ENCODE assay signal across 27 mouse cellular contexts in genomic region chr6:70899594-70900003, GRCm38 (mm10). TPM values are rescaled to one million over a fixed set of nuclear protein-coding genes. Genes with fewer than 3 reads are reported as not detected.
DNase-seq lines count a peak whose midpoint lies in the region; ATAC-seq lines count a peak whose summit lies in the region.
"Had no signal": no experiment of that assay in that cellular context is flagged by ENCODE, and none has a peak within 500 bp of the region (broad histone marks: within the 10 kb centered on the region; RNA-seq: fewer than 3 reads in every experiment).

No protein-coding gene starts in this region.

- H3K4me1 ChIP-seq in hindbrain, embryonic 13.5 days (replicated peaks) = peaks cover 11% of the 10 kb centered on the region
- no peaks in the 10 kb centered on the region for H3K4me1 ChIP-seq in hindbrain, embryonic 11.5 days (replicated peaks; ENCODE audit: control insufficient read depth, insufficient read depth, low read length)
- H3K4me1 ChIP-seq in forebrain, embryonic 15.5 days = peaks cover 12% of the 10 kb centered on the region
- H3K4me1 ChIP-seq in midbrain, embryonic 14.5 days (ENCODE audit: control insufficient read depth, insufficient read depth, low read length) = no peaks in the 10 kb centered on the region
- H3K4me1 ChIP-seq in heart, embryonic 10.5 days = no peaks in the 10 kb centered on the region

- no peaks in the 10 kb centered on the region for H3K9me3 ChIP-seq in hindbrain, embryonic 13.5 days
- no peaks in the 10 kb centered on the region for H3K9me3 ChIP-seq in hindbrain, embryonic 11.5 days (ENCODE audit: control insufficient read depth, low read length)
- no peaks in the 10 kb centered on the region for H3K9me3 ChIP-seq in forebrain, embryonic 15.5 days
- H3K9me3 ChIP-seq in midbrain, embryonic 14.5 days (ENCODE audit: control insufficient read depth, low read length) = no peaks in the 10 kb centered on the region
- no peaks in the 10 kb centered on the region for H3K9me3 ChIP-seq in heart, embryonic 10.5 days

- H3K27ac ChIP-seq in hindbrain, embryonic 13.5 days = peak overlapping the region; percentile 55; the same call in 1 of the 2 replicates
- H3K27ac ChIP-seq in hindbrain, embryonic 11.5 days (ENCODE audit: low read depth, low read length) = no peak overlapping the region
- peak overlapping the region; percentile 23; the same call in 1 of the 2 replicates for H3K27ac ChIP-seq in forebrain, embryonic 15.5 days (replicated peaks)
- 0 out of 2 replicates have a peak overlapping the region, but pooled peaks have one; percentile 20 for H3K27ac ChIP-seq in midbrain, embryonic 14.5 days (replicated peaks; ENCODE audit: low read depth, low read length)
- H3K27ac ChIP-seq in heart, embryonic 10.5 days = no peak overlapping the region
- H3K27ac ChIP-seq: stomach, postnatal 0 days had no signal

- H3K4me3 ChIP-seq in hindbrain, embryonic 13.5 days = no peak overlapping the region
- no peak overlapping the region for H3K4me3 ChIP-seq in hindbrain, embryonic 11.5 days (ENCODE audit: low read depth, low read length)
- no peak overlapping the region for H3K4me3 ChIP-seq in forebrain, embryonic 15.5 days
- H3K4me3 ChIP-seq in midbrain, embryonic 14.5 days (replicated peaks; ENCODE audit: low read depth, low read length) = no peak overlapping the region
- H3K4me3 ChIP-seq in heart, embryonic 10.5 days = no peak overlapping the region
- H3K4me3 ChIP-seq: erythroblast, embryonic 14.5 days had no signal

- H3K36me3 ChIP-seq in hindbrain, embryonic 13.5 days = peaks cover 62% of the 10 kb centered on the region
- H3K36me3 ChIP-seq in hindbrain, embryonic 11.5 days (ENCODE audit: control insufficient read depth, insufficient read depth, low read length) = no peaks in the 10 kb centered on the region
- H3K36me3 ChIP-seq in forebrain, embryonic 15.5 days = peaks cover 33% of the 10 kb centered on the region
- peaks cover 51% of the 10 kb centered on the region for H3K36me3 ChIP-seq in midbrain, embryonic 14.5 days (ENCODE audit: control insufficient read depth, insufficient read depth, low read length)
- H3K36me3 ChIP-seq in heart, embryonic 10.5 days = peaks cover 64% of the 10 kb centered on the region

- ATAC-seq in hindbrain, embryonic 13.5 days (ENCODE audit: low FRiP score) = peak; percentile 49; the same call in 1 of the 2 replicates
- ATAC-seq in hindbrain, embryonic 11.5 days (ENCODE audit: low FRiP score) = no peak
- peak; percentile 75 for ATAC-seq in forebrain, embryonic 15.5 days (replicated peaks)
- ATAC-seq in midbrain, embryonic 14.5 days (ENCODE audit: low FRiP score, low TSS enrichment) = no peak

- 0 out of 2 replicates have a peak overlapping the region, but pooled peaks have one; percentile 4 for H3K4me2 ChIP-seq in hindbrain, embryonic 13.5 days
- no peak overlapping the region for H3K4me2 ChIP-seq in hindbrain, embryonic 11.5 days (replicated peaks; ENCODE audit: low read depth, low read length)
- H3K4me2 ChIP-seq in forebrain, embryonic 15.5 days (replicated peaks) = no peak overlapping the region
- H3K4me2 ChIP-seq in midbrain, embryonic 14.5 days (ENCODE audit: low read length) = no peak overlapping the region
- H3K4me2 ChIP-seq: liver, embryonic 11.5 days had no signal

- no peak for DNase-seq in hindbrain, embryonic 11.5 days (ENCODE audit: low spot score)
- DNase-seq in R1 (ENCODE audit: low read depth, low spot score) = peak; percentile 47
- DNase-seq in midbrain, embryonic 14.5 days = peak; percentile 6
- DNase-seq in layer of hippocampus, postnatal 25 days (ENCODE audit: extremely low spot score in 1 of 2, low spot score in 1 of 2) = no peak
- no peak for DNase-seq in heart, embryonic 10.5 days (ENCODE audit: low spot score)
- DNase-seq in layer of hippocampus, adult 9-10 months (ENCODE audit: low spot score) = no peak
- DNase-seq: cerebellum, adult 9-10 months; kidney, adult 18-20 months; kidney, postnatal 25 days; lung, adult 18-20 months; lung, postnatal 14 days; retina, postnatal 1 day; right cerebral cortex, postnatal 4 days had no signal

- no peaks in the 10 kb centered on the region for H3K27me3 ChIP-seq in hindbrain, embryonic 13.5 days
- no peaks in the 10 kb centered on the region for H3K27me3 ChIP-seq in hindbrain, embryonic 11.5 days (ENCODE audit: control insufficient read depth, insufficient read depth, low read length)
- H3K27me3 ChIP-seq in forebrain, embryonic 15.5 days = no peaks in the 10 kb centered on the region
- no peaks in the 10 kb centered on the region for H3K27me3 ChIP-seq in midbrain, embryonic 14.5 days (ENCODE audit: control insufficient read depth, insufficient read depth, low read length)
- no peaks in the 10 kb centered on the region for H3K27me3 ChIP-seq in heart, embryonic 10.5 days (ENCODE audit: insufficient read depth, poor library complexity, severe bottlenecking)

- H3K9ac ChIP-seq in hindbrain, embryonic 13.5 days = no peak overlapping the region
- no peak overlapping the region for H3K9ac ChIP-seq in hindbrain, embryonic 11.5 days (ENCODE audit: low read depth, low read length)
- H3K9ac ChIP-seq in forebrain, embryonic 15.5 days (replicated peaks) = no peak overlapping the region
- H3K9ac ChIP-seq in midbrain, embryonic 14.5 days (replicated peaks; ENCODE audit: low read length) = no peak overlapping the region

- 25% methylated on average over 8 of the region's 8 CpGs for WGBS in hindbrain, embryonic 13.5 days
- 40% methylated on average over 8 of the region's 8 CpGs for WGBS in hindbrain, embryonic 11.5 days
- 5% methylated on average over 8 of the region's 8 CpGs for WGBS in forebrain, embryonic 15.5 days
- 20% methylated on average over 8 of the region's 8 CpGs for WGBS in midbrain, embryonic 14.5 days
- WGBS in heart, embryonic 10.5 days = 54% methylated on average over 8 of the region's 8 CpGs

RNA-seq across cellular contexts. Expression of gene Tex37, which starts 19.1 kb away (rescaled TPM):
- polyA plus RNA-seq in hindbrain, embryonic 13.5 days (2015; fragmentation: Nextera tagmentation; extraction: Ambion mirVana) = not detected in 2 replicates
- not detected in 2 replicates for polyA plus RNA-seq in hindbrain, embryonic 11.5 days (2014; fragmentation: Nextera tagmentation; extraction: Ambion mirVana)
- not detected in 2 replicates for polyA plus RNA-seq in forebrain, embryonic 15.5 days (2015; fragmentation: Nextera tagmentation; extraction: Ambion mirVana)
- not detected in 2 replicates for polyA plus RNA-seq in midbrain, embryonic 14.5 days (2014; fragmentation: Nextera tagmentation; extraction: Ambion mirVana)
- not detected for total RNA-seq in layer of hippocampus, postnatal 25 days (2021)
- polyA plus RNA-seq in heart, embryonic 10.5 days (2016; fragmentation: Nextera tagmentation; extraction: Ambion mirVana) = not detected in 2 replicates
- total RNA-seq: adrenal gland, postnatal 4 days; gastrocnemius, postnatal 4 days; layer of hippocampus, postnatal 10 days; megakaryocyte, adult 5-6 weeks; MEL had no signal
- polyA plus RNA-seq: cortical plate, adult 2 months; embryonic facial prominence, embryonic 11.5 days; erythroblast, embryonic 14.5 days; heart, postnatal 0 days; limb, embryonic 11.5 days; liver, embryonic 11.5 days; stomach, postnatal 0 days had no signal

RNA-seq across cellular contexts. Expression of gene Eif2ak3, which starts 55.3 kb away (rescaled TPM):
- 13.5 and 13.9 TPM in 2 replicates for polyA plus RNA-seq in hindbrain, embryonic 13.5 days (2015; fragmentation: Nextera tagmentation; extraction: Ambion mirVana)
- polyA plus RNA-seq in hindbrain, embryonic 11.5 days (2014; fragmentation: Nextera tagmentation; extraction: Ambion mirVana) = 10.5 and 12.4 TPM in 2 replicates
- polyA plus RNA-seq in forebrain, embryonic 15.5 days (2015; fragmentation: Nextera tagmentation; extraction: Ambion mirVana) = 15.9 and 16.2 TPM in 2 replicates
- 10.6 and 13.4 TPM in 2 replicates for polyA plus RNA-seq in midbrain, embryonic 14.5 days (2014; fragmentation: Nextera tagmentation; extraction: Ambion mirVana)
- 10 to 100 TPM; 21.6 to 22.3 TPM for total RNA-seq in layer of hippocampus, postnatal 25 days (2021)
- 7.3 and 8.2 TPM in 2 replicates for polyA plus RNA-seq in heart, embryonic 10.5 days (2016; fragmentation: Nextera tagmentation; extraction: Ambion mirVana)

RNA-seq across cellular contexts. Expression of gene Foxi3, which starts 56.7 kb away (rescaled TPM):
- not detected in 2 replicates for polyA plus RNA-seq in hindbrain, embryonic 13.5 days (2015; fragmentation: Nextera tagmentation; extraction: Ambion mirVana)
- polyA plus RNA-seq in hindbrain, embryonic 11.5 days (2014; fragmentation: Nextera tagmentation; extraction: Ambion mirVana) = not detected in 2 replicates
- polyA plus RNA-seq in forebrain, embryonic 15.5 days (2015; fragmentation: Nextera tagmentation; extraction: Ambion mirVana) = not detected in 2 replicates
- polyA plus RNA-seq in midbrain, embryonic 14.5 days (2014; fragmentation: Nextera tagmentation; extraction: Ambion mirVana) = not detected in 2 replicates
- not detected for total RNA-seq in layer of hippocampus, postnatal 25 days (2021)
- polyA plus RNA-seq in heart, embryonic 10.5 days (2016; fragmentation: Nextera tagmentation; extraction: Ambion mirVana) = not detected in 2 replicates
- total RNA-seq: adrenal gland, postnatal 4 days; gastrocnemius, postnatal 4 days; layer of hippocampus, postnatal 10 days; megakaryocyte, adult 5-6 weeks; MEL had no signal
- polyA plus RNA-seq: cortical plate, adult 2 months; erythroblast, embryonic 14.5 days; heart, postnatal 0 days; liver, embryonic 11.5 days; stomach, postnatal 0 days had no signal

Comparison
In these comparisons a context has a peak if more than half of its experiments do, and no peak if none do; other contexts are left out.
1. ATAC-seq: peak in hindbrain, embryonic 13.5 days (single experiment) and forebrain, embryonic 15.5 days (single experiment); none in hindbrain, embryonic 11.5 days (single experiment) and midbrain, embryonic 14.5 days (single experiment).
2. H3K27ac ChIP-seq: peak in hindbrain, embryonic 13.5 days (single experiment), forebrain, embryonic 15.5 days (single experiment) and midbrain, embryonic 14.5 days (single experiment); none in hindbrain, embryonic 11.5 days (single experiment) and heart, embryonic 10.5 days (single experiment).
3. DNase-seq: peak in R1 (single experiment) and midbrain, embryonic 14.5 days (single experiment); none in hindbrain, embryonic 11.5 days (single experiment), layer of hippocampus, postnatal 25 days (0 of 2), heart, embryonic 10.5 days (single experiment) and layer of hippocampus, adult 9-10 months (single experiment).